Mouse (Mus musculus): Measurements from ENCODE around the gene Samhd1.

The Samhd1 gene

GRCm38 (mm10) chr2:157054816-157055215 is 80.2 kb downstream of the Samhd1 start:
- no peak for DNase-seq (ENCODE audit: low read depth in 1 of 2, low spot score in 2 of 2)

GRCm38 (mm10) chr2:157054297-157054696 is 80.8 kb downstream of the Samhd1 start:
- DNase-seq (ENCODE audit: low read depth in 1 of 2, low spot score in 2 of 2), result no peak

GRCm38 (mm10) chr2:157053787-157054186 is 81.3 kb downstream of the Samhd1 start:
- no peak for DNase-seq (ENCODE audit: low read depth in 1 of 2, low spot score in 2 of 2)

- DNase-seq (ENCODE audit: low read depth in 1 of 2, low spot score in 2 of 2), result no peak
These were observed 81.9 kb downstream of the Samhd1 start for GRCm38 (mm10) chr2:157053124-157053523.

GRCm38 (mm10) chr2:157052448-157052847 is 82.6 kb downstream of the Samhd1 start:
- no peak for DNase-seq (ENCODE audit: low read depth in 1 of 2, low spot score in 2 of 2)

GRCm38 (mm10) chr2:157049831-157050243 is 85.2 kb downstream of the Samhd1 start:
- DNase-seq (ENCODE audit: low read depth in 1 of 2, low spot score in 2 of 2), result no peak

- DNase-seq (ENCODE audit: low read depth in 1 of 2, low spot score in 2 of 2), result peak in 1 of 2 experiments; percentile 23
These were observed 86.5 kb downstream of the Samhd1 start for GRCm38 (mm10) chr2:157048395-157049181.

Data from monocyte, adult 2 months (primary cell).